Mouse (Mus musculus) naive thymus-derived CD4-positive, alpha-beta T cell, adult 5 months (primary cell): ENCODE data around the gene Tas2r105. TPM values are rescaled to one million over a fixed set of nuclear protein-coding genes. Genes with fewer than 3 reads are reported as not detected.

ENCODE experiments used
- polyA plus RNA-seq: library from polyadenylated mRNA; unstranded; fragments of 100-300 nt; shearing (Covaris generic); gene quantifications from one replicate; pipeline ENCODE4 v1.2.1, GENCODE M21; 2017

Gene Tas2r105
- polyA plus RNA-seq: not detected

GRCm38 (mm10) chr6:131687395-131687794 lies at the start of gene Tas2r105:
Gene Tas2r105 (minus strand): TSS chr6:131687495.

GRCm38 (mm10) chr6:131689963-131690362 lies 2.7 kb upstream of the Tas2r105 start, which contains the start of gene Tas2r114:
Gene Tas2r114 (minus strand): TSS chr6:131690063.

DNA sequence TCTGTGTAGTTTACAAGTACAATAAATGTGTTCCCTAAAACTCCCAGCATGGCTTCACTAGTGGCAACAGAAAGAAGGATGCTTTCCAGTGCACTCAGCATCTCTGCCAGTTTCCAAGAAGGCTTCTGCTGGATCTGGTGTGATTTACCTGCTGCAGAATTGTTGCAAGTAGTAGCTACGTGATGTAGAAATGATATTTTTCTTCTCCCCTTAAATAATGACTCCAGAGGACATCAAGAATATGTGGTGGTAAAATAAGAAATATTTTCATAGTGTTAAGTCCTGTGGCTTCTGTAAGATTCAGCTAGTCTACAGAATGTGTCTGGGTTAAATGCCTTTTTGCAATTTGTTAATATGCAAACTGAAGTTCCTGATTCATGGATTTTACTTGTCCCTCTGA lies 1.7 kb downstream of the Tas2r105 start, which contains the start of gene Tas2r104:
Gene Tas2r104 (minus strand): TSS at position 101 of the 400 bp plus-strand sequence.

GRCm38 (mm10) chr6:131678786-131679185 lies 8.5 kb downstream of the Tas2r105 start, which contains the start of gene Tas2r106:
Gene Tas2r106 (minus strand): TSS chr6:131678886.

GRCm38 (mm10) chr6:131660049-131660448 lies 27.2 kb downstream of the Tas2r105 start, which contains the start of gene Tas2r107:
Gene Tas2r107 (minus strand): TSS chr6:131660149.

Other genes with a start within 250 kb of the Tas2r105 start
- not detected for gene 5430401F13Rik, start 201.1 kb downstream of the Tas2r105 start, polyA plus RNA-seq
- not detected for gene Gm6619, start 201.1 kb downstream of the Tas2r105 start, polyA plus RNA-seq
- not detected for gene Tas2r130, start 56.6 kb downstream of the Tas2r105 start, polyA plus RNA-seq
- not detected for gene Tas2r107, start 27.3 kb downstream of the Tas2r105 start, polyA plus RNA-seq
- gene Tas2r106, start 8.6 kb downstream of the Tas2r105 start, polyA plus RNA-seq: 0.39 TPM
- not detected for gene Tas2r104, start 1.8 kb downstream of the Tas2r105 start, polyA plus RNA-seq
- not detected for gene Tas2r114, start 2.6 kb upstream of the Tas2r105 start, polyA plus RNA-seq